Mouse (Mus musculus) neural tube, embryonic 14.5 days (tissue): ENCODE measurements around the gene Gm3252. TPM values are rescaled to one million over a fixed set of nuclear protein-coding genes. Genes with fewer than 3 reads are reported as not detected.
"Not testable (repeated sequence)": the region's sequence is repeated elsewhere in the genome, so short reads cannot be mapped to it uniquely, and the experiment has no call there.

Experiments
- ATAC-seq: fragments of 200-750 bp; cut with Nextera tagmentation; 2 replicates; pipeline ENCODE4 v1.8.0; 2017; ENCODE audit warnings: low read depth, mild to moderate bottlenecking, moderate TSS enrichment, moderate library complexity
- H3K27ac ChIP-seq: fragments of 300-500 bp; sonication (generic); 2 replicates; pipeline ENCODE4 v1.5.1; 2014; ENCODE audit warnings: low read depth, mild to moderate bottlenecking, control low read depth, low read length, moderate library complexity, mixed read lengths
- H3K27me3 ChIP-seq: fragments of 300-500 bp; sonication (generic); 2 replicates; pipeline ENCODE4 v1.6.1; 2014; ENCODE audit warnings: low read length; ENCODE audit not compliant: control insufficient read depth, insufficient read depth
- H3K36me3 ChIP-seq: fragments of 300-500 bp; sonication (generic); 2 replicates; pipeline ENCODE4 v1.6.1; 2014; ENCODE audit warnings: low read length, mixed read lengths; ENCODE audit not compliant: control insufficient read depth, insufficient read depth
- H3K4me1 ChIP-seq: fragments of 300-500 bp; sonication (generic); 2 replicates; pipeline ENCODE4 v1.6.1; 2014; ENCODE audit warnings: low read length; ENCODE audit not compliant: control insufficient read depth, insufficient read depth
- H3K4me2 ChIP-seq: fragments of 300-500 bp; sonication (generic); 2 replicates; pipeline ENCODE4 v1.6.1; 2014; ENCODE audit warnings: mild to moderate bottlenecking, low read depth, low read length, control low read depth
- H3K4me3 ChIP-seq: fragments of 300-500 bp; sonication (generic); 2 replicates; pipeline ENCODE4 v1.5.1; 2014; ENCODE audit warnings: low read depth, low read length, control low read depth, mixed read lengths
- H3K9ac ChIP-seq: fragments of 300-500 bp; sonication (generic); replicated peaks from 2 replicates; pipeline ENCODE4 v1.6.1; 2014; ENCODE audit warnings: low read depth, mild to moderate bottlenecking, control low read depth, low read length, mixed read lengths
- H3K9me3 ChIP-seq: fragments of 300-500 bp; sonication (generic); 2 replicates; pipeline ENCODE4 v1.6.1; 2016; ENCODE audit warnings: low read length; ENCODE audit not compliant: control insufficient read depth
- WGBS: fragments of 180-500 bp; shearing (Covaris S2); extraction: QIAGEN DNeasy Blood & Tissue Kit; methylation state at CpG from one replicate; pipeline ENCODE4 v1.1.7; 2014; 5-methylcytosine and 5-hydroxymethylcytosine counted together
- polyA plus RNA-seq: library from polyadenylated mRNA; unstranded; fragments of >200 nt; fragmentation: Nextera tagmentation; extraction: Ambion mirVana; gene quantifications from 2 replicates; pipeline ENCODE4 v1.2.1, GENCODE M21; 2014

The Gm3252 gene
- 4.4 and 5.3 TPM in 2 replicates for polyA plus RNA-seq

DNA sequence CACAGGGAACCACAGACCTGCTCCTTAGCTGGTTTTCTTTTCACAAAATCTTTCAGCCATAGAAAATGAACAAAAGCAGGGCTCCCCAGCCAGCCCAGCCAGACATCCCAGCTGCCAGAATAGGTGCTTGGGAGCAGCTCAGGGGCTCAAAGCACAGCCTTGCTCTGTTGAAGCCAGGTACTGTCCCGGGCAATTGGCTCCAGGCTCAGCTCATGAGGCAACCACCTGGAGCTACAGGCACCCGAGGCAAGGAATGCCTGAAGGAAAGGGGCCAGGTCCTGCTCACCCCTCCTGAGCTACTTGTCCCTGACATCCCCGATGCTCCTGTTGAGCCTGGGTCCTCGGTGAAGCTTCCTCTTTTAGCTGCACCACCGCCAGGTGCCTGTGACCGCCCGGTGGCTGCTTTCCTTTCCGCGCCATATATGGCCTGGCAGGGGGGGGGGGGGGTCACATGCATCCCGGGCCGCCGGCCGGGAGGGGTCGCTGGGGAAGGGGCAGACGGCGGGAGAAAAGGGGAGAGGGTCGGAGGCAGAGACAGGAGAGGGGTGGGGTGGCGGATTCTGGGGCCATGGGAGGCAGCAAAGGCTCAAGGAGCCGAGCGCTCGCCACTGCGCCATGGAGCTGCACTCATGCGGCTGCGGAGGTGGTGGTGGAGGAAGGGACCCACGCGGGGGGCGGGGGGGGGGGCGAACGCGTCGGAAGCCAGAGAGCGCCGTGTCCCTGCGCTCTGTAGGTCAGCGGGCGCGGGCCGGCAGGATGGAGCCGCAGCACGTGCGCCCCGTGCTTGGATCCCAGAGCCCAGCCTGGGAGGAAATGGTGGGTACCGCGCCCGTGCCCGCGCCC, at the start of gene Gm3252:
Gene Gm3252, plus strand, starts transcription at position 738 of the 843 bp plus-strand sequence.
- H3K27me3 ChIP-seq, H3K36me3 ChIP-seq, H3K4me1 ChIP-seq, H3K9me3 ChIP-seq, ATAC-seq, H3K27ac ChIP-seq, H3K9ac ChIP-seq: not testable (repeated sequence)
- H3K4me2 ChIP-seq, result peak within 1 kb of the TSS; percentile 20; the same call in 1 of the 2 replicates
- peak within 1 kb of the TSS; percentile 25 for H3K4me3 ChIP-seq
- WGBS, result 0% methylated on average over 13 of the region's 47 CpGs

DNA sequence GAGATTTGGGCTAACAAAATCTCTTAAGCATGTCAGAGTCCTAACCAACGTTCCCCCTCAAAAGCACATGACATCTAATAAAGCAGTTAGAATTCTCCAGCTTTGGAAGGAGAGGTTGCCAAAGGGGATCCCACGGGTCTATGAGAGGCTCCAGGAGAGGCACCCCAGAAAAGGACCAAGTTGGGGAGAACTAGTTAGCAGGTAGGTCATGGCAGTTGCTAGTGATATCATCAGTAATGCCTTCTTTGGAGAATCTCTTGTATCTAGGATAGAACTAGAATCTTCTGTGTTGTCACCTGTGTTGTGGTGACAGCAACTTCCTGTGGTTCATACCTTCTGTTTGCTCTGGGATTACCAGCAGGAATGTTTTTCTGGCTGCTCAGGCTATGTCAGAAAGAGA, 17.6 kb upstream of the Gm3252 start, which contains the start of gene Gm7876:
Gene Gm7876, plus strand, starts transcription at position 301 of the 400 bp plus-strand sequence.
- not testable (repeated sequence) for H3K27me3 ChIP-seq, H3K4me1 ChIP-seq, ATAC-seq, H3K9ac ChIP-seq, H3K4me2 ChIP-seq, H3K9me3 ChIP-seq, H3K36me3 ChIP-seq, H3K4me3 ChIP-seq, H3K27ac ChIP-seq
- 82% methylated on average over 1 of the region's 2 CpGs for WGBS

DNA sequence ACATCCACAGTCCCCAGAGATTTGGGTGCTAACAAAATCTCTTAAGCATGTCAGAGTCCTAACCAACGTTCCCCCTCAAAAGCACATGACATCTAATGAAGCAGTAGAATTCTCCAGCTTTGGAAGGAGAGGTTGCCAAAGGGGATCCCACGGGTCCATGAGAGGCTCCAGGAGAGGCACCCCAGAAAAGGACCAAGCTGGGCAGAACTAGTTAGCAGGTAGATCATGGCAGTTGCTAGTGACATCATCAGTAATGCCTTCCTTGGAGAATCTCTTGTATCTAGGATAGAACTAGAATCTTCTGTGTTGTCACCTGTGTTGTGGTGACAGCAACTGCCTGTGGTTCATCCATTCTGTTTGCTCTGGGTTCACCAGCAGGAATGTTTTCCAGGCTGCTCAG, 49.5 kb downstream of the Gm3252 start, which contains the start of gene Gm9602:
Gene Gm9602, plus strand, starts transcription at position 301 of the 400 bp plus-strand sequence.
- WGBS, result 29% methylated on average over 1 of the region's 2 CpGs
- not testable (repeated sequence) for ATAC-seq, H3K27ac ChIP-seq, H3K9me3 ChIP-seq, H3K4me2 ChIP-seq, H3K36me3 ChIP-seq, H3K4me3 ChIP-seq, H3K9ac ChIP-seq, H3K4me1 ChIP-seq, H3K27me3 ChIP-seq

Other genes starting within 250 kb of the Gm3252 start
- not detected in 2 replicates for gene Gm3182, start 245.0 kb upstream of the Gm3252 start, polyA plus RNA-seq
- gene Gm3047, start 171.4 kb upstream of the Gm3252 start, polyA plus RNA-seq, result not detected in 2 replicates
- gene Gm8159, start 94.4 kb upstream of the Gm3252 start, polyA plus RNA-seq, result not detected in 2 replicates
- gene Gm3239, start 62.6 kb upstream of the Gm3252 start, polyA plus RNA-seq, result 0.89 and 2.1 TPM in 2 replicates
- not detected in 2 replicates for gene Gm7876, start 17.5 kb upstream of the Gm3252 start, polyA plus RNA-seq
- not detected in 2 replicates for gene Gm9602, start 49.6 kb downstream of the Gm3252 start, polyA plus RNA-seq
- not detected in 2 replicates for gene Gm3269, start 111.3 kb downstream of the Gm3252 start, polyA plus RNA-seq
- 2.9 and 4.3 TPM in 2 replicates for gene Gm3264, start 128.8 kb downstream of the Gm3252 start, polyA plus RNA-seq
- gene Gm3278, start 165.6 kb downstream of the Gm3252 start, polyA plus RNA-seq, result not detected in 2 replicates